Mouse (Mus musculus): ENCODE results near the gene Fastk.
"Not testable (repeated sequence)": the region's sequence is repeated elsewhere in the genome, so short reads cannot be mapped to it uniquely, and the experiment has no call there.

Gene Fastk

GRCm38 (mm10) chr5:24420381-24420780, 24.7 kb downstream of the Fastk start:
- no peak for DNase-seq

- no peak for DNase-seq
Measured at GRCm38 (mm10) chr5:24417587-24417986, 27.5 kb downstream of the Fastk start.

- peak; percentile 80 for DNase-seq
Measured at GRCm38 (mm10) chr5:24416222-24416736, 28.8 kb downstream of the Fastk start.

DNA sequence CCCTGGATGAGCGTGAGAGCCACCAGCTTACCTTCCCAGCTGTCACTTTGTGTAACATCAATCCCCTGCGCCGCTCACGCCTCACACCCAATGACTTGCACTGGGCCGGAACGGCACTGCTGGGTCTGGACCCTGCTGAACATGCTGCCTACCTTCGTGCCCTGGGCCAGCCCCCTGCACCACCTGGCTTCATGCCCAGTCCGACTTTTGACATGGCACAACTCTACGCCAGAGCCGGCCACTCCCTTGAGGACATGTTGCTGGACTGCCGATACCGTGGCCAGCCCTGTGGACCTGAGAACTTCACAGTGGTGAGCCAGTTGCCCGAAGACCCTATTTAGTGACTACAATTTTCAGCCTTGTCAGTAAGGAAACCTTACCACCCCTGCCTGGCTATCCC, 31.1 kb downstream of the Fastk start:
- DNase-seq = no peak

GRCm38 (mm10) chr5:24413042-24413693, 31.9 kb downstream of the Fastk start, which contains the start of gene Asic3:
Asic3 (plus strand) TSS chr5:24413392.
- no peak for DNase-seq

- DNase-seq = no peak
Measured at GRCm38 (mm10) chr5:24412063-24412462, 33.0 kb downstream of the Fastk start.

GRCm38 (mm10) chr5:24409466-24409865, 35.6 kb downstream of the Fastk start:
- no peak for DNase-seq

DNA sequence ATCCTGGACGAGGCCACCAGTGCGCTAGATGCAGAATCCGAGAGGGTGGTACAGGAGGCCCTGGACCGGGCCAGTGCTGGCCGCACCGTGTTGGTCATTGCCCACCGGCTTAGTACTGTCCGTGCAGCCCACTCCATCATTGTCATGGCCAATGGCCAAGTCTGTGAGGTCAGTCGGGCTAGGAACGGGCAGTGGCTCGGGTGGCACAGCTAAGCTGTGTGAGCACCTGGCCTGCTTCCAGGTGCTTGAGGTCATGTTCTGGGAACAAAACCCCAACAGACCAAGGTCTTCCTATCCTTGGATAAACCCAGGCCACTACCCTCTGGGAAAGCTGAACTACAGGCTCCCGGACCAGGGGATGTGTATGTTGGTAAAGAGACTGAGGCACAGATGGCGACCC, 36.4 kb downstream of the Fastk start:
- no peak for DNase-seq

GRCm38 (mm10) chr5:24405389-24405876, 39.7 kb downstream of the Fastk start:
- DNase-seq = no peak

DNA sequence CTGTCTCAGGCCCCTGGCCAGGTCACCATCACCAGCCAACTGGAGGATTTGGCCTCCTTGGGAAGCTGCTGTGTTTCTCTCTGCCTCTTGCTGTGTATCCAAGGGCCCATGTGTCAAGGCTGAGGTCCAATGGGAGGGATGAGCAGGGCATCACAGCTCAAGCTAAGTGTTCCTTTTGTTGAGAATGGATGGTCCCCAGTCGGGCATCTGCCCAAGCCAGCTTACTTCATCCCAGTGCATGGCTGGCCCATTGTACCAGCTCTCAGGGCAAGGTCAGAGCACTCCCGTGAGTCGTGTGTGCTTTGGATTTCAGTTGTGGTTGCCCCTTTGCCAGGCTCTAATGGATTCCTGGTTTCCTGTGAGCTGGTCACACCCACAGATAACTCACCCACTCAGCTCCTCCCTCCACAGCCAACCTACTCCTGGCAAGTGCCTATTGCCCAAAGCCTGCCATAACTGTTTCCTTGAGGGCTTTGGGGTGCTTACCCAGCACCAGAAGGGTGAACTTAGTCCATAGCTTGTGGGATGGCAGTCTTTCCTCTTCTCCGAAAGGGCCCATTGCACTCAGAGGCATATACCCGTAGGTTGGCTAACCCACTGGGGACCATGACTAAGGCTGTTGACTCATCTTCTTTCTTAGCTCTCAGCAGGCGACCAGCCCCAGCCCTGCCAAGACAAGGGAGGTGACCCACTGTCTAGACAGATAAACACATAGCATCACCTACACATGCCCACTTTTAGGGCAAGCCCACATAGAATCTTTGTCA, 40.3 kb downstream of the Fastk start:
- no peak for DNase-seq

- no peak for DNase-seq
Measured at GRCm38 (mm10) chr5:24401969-24402368, 43.1 kb downstream of the Fastk start.

- no peak for DNase-seq
Measured at GRCm38 (mm10) chr5:24400911-24401605, 44.0 kb downstream of the Fastk start.

GRCm38 (mm10) chr5:24400362-24400761, 44.7 kb downstream of the Fastk start:
- DNase-seq = no peak

DNA sequence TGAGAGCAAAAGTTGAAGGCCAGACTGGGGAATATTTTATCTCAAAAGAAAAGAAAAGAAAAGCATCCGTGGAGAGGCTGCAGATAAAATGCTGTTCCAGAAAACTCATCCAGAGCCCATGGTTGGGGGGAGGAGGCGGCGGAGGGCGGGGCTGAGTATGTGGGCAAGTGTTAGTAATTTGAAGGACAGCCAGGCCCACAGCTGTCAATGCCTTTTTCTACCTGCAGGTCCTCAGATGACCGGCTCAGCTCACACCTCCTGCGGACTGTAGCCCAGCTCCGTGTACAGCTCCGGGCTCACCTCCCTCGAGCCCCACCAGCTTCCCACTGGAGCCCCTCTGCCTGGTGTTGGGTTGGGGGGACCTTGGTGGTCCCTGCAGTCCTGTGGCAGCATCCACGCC, 45.4 kb downstream of the Fastk start:
- DNase-seq = no peak

DNA sequence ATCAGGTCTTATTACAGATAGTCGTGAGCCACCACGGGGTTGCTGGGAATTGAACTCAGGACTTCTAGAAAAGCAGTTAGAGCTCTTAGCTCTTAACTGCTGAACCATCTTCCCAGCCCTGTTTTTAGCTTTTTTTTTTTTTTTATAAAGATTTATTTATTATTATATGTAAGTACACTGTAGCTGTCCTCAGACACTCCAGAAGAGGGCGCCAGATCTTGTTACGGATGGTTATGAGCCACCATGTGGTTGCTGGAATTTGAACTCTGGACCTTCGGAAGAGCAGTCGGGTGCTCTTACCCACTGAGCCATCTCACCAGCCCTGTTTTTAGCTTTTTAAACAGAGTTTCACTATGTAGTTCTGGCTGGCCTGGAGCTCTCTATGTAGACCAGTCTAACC, 48.8 kb downstream of the Fastk start:
- DNase-seq = not testable (repeated sequence)

DNA sequence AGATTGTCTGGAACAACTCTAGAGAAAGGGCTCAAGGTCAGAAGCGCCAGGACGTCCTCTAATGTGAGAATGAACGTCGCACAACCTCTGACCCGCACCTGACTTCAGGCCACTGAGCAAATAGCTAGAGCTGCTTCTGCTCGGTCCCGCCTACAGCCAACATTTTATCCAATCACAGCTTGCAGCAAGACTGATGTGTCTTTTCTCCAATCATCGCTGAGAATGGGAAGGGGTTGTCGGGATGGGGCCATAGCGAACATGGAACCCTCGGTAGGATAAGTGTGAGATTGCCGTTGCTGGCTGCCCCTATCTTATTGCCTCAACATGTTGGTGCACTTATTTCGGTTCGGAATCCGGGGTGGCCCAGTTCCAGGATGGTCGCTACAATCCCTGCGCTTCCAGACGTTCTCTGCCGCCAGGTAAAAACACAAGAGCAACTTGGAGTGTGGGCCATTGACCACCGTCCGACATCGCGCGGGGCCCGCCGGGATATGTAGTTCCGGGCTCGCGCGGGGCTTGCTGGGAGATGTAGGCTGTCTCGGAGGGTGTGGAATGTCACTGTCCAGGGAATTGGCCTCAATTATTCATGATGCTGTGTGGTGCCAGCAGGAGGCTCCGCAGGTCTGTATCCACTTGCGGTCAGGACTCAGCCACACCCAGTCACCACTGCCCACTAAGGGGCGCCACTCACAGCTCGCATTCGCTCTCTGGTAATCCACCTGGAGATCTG, 50.8 kb downstream of the Fastk start:
- peak; percentile 92 for DNase-seq

- DNase-seq = peak; percentile 91
Measured at GRCm38 (mm10) chr5:24393392-24393997, 51.6 kb downstream of the Fastk start, which contains the start of gene Abcb8. Abcb8 (plus strand) TSS chr5:24393663.

DNA sequence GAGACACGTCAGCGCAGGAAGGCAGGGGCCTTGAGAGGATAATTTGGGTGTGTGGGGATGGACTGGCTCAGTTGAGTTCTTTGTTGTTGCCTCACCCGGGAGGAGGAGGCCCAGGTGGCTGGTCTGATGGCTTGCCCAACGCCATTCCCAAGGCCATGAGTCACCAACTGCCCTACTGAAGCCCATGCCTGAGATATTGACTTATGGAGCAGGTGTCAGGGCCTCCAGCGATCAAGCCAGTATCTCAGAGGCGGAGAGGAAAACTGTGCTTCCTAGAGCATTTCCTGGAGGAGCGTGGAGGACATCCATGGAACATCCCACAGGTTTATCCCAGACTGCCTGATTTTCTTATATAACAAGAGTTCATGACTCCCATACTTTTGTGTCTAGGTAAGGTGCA, 52.4 kb downstream of the Fastk start:
- DNase-seq = no peak

DNA sequence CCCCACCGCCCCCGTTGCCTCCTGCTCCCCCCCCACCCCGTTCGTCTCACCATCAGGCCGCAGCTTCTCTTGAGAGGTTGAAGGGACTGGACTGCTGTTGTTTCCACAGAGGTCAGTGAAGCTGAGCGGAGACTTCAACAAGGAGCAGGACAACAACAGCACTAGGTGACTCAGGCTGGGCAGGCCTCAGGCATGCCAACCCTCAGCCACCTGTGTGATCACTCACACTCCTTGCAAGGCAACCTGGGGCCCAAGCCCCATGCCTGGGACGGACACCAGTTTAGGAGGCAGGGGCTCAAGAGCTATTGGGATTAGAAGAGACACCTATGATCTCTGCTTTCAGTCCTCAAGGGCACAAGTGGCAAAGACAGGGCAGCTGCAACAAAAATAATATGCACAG, 53.2 kb downstream of the Fastk start, which contains the start of gene Atg9b:
Gene Atg9b (minus strand): TSS at position 280 of the 400 bp plus-strand sequence.
- DNase-seq = no peak

GRCm38 (mm10) chr5:24389658-24390020, 55.4 kb downstream of the Fastk start:
- no peak for DNase-seq

GRCm38 (mm10) chr5:24389011-24389657, 56.0 kb downstream of the Fastk start:
- peak; percentile 22 for DNase-seq
